Mouse (Mus musculus) gastrocnemius, adult 18-20 months (tissue): ENCODE measurements at regions not wholly inside any gene's neighbourhood (a gene's known extent, or its start where the extent isn't known, plus 50 kb on each side); places are given as distances from the start of the nearest gene placed in this dataset.
A peak's percentile ranks its signal among the peaks of the same experiment; 100 is the strongest.

ENCODE experiments used
- DNase-seq: peaks from one replicate; pipeline ENCODE4 v3.0.0; 2021; ENCODE audit warnings: low spot score

GRCm38 (mm10) chr13:28575202-28575851 is 318.0 kb downstream of the Gm11361 start:
- DNase-seq, result no peak

GRCm38 (mm10) chr13:28573364-28573763 is 316.0 kb downstream of the Gm11361 start:
- no peak for DNase-seq

- DNase-seq, result no peak
Observed at GRCm38 (mm10) chr13:28572448-28572847, 315.1 kb downstream of the Gm11361 start.

GRCm38 (mm10) chr13:28571716-28572115 is 314.4 kb downstream of the Gm11361 start:
- DNase-seq, result no peak

GRCm38 (mm10) chr13:28563585-28563984 is 306.3 kb downstream of the Gm11361 start:
- no peak for DNase-seq

GRCm38 (mm10) chr13:28560081-28560480 is 302.8 kb downstream of the Gm11361 start:
- no peak for DNase-seq

- no peak for DNase-seq
Observed at GRCm38 (mm10) chr13:28557032-28557570, 299.8 kb downstream of the Gm11361 start.

GRCm38 (mm10) chr13:28556385-28556938 is 299.1 kb downstream of the Gm11361 start:
- DNase-seq, result no peak

GRCm38 (mm10) chr13:28554143-28554830 is 297.0 kb downstream of the Gm11361 start:
- DNase-seq, result no peak

GRCm38 (mm10) chr13:28552974-28553750 is 295.8 kb downstream of the Gm11361 start:
- no peak for DNase-seq

- no peak for DNase-seq
Observed at GRCm38 (mm10) chr13:28551555-28551954, 294.2 kb downstream of the Gm11361 start.

- no peak for DNase-seq
Observed at GRCm38 (mm10) chr13:28545797-28546196, 288.5 kb downstream of the Gm11361 start.

- no peak for DNase-seq
Observed at GRCm38 (mm10) chr13:28545337-28545736, 288.0 kb downstream of the Gm11361 start.

GRCm38 (mm10) chr13:28544819-28545180 is 287.5 kb downstream of the Gm11361 start:
- no peak for DNase-seq

GRCm38 (mm10) chr13:28544003-28544818 is 286.9 kb downstream of the Gm11361 start:
- DNase-seq, result no peak

- DNase-seq, result no peak
Observed at GRCm38 (mm10) chr13:28541607-28542006, 284.3 kb downstream of the Gm11361 start.

GRCm38 (mm10) chr13:28533080-28533479 is 275.8 kb downstream of the Gm11361 start:
- no peak for DNase-seq

- peak; percentile 25 for DNase-seq
Observed at GRCm38 (mm10) chr13:28532278-28532677, 274.9 kb downstream of the Gm11361 start.

- no peak for DNase-seq
Observed at GRCm38 (mm10) chr13:28531534-28531999, 274.2 kb downstream of the Gm11361 start.

- no peak for DNase-seq
Observed at GRCm38 (mm10) chr13:28530947-28531346, 273.6 kb downstream of the Gm11361 start.
